Mouse (Mus musculus) embryonic stem cell, embryonic (primary cell): ENCODE results near the gene Myo3a.

Experiments
- CTCF ChIA-PET, 4 experiments: fragments of 300-600 bp in 2 of 4; fragments of 350-600 bp in 2 of 4; sonication (Branson Sonifier 250); formaldehyde crosslinking; loops; one replicate each; lab custom pipeline; 2022; ENCODE audit warnings: inconsistent platforms in 2 of 4; lab: Charles Lee
- POLR2A ChIA-PET, 4 experiments: fragments of 300-600 bp in 2 of 4; fragments of 350-600 bp in 2 of 4; sonication (Branson Sonifier 250); formaldehyde crosslinking; loops; one replicate each; lab custom pipeline; 2022; ENCODE audit warnings: antibody characterized with exemption in 4 of 4, inconsistent platforms in 1 of 4; lab: Charles Lee

Gene Myo3a

DNA sequence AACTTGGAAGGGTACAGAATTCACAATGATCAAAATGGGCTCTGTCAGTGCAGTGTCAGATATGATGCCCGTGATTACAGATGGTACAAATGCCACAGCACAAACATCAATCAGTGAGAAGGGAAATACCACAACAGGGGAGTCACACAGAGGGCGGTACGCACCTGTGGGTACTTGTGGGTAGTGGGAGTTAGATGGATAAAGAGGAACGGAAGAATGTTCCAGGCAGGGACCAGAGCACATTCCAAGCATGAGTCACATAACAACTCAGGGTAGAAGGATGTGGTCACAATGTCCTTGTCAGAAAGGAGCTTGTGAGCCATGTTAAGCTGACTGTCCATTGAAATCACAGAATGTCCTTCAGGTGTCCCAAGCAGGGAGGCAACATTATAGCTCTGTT is 424.5 kb downstream of the Myo3a start:
- ChIA-PET POLR2A (no interaction called here), CTCF (interaction anchor here in 1 of 4 experiments (1.2 kb wide), 1 partner anchor 693 kb away, joined by 3 read pairs; no protein-coding TSS in a partner anchor)

GRCm38 (mm10) chr2:22663731-22664130 is 436.4 kb downstream of the Myo3a start:
- ChIA-PET POLR2A (no interaction called here), CTCF (no interaction called here)
